Mouse (Mus musculus) heart, postnatal 14 days (tissue): ENCODE data around the gene Gm44579. TPM values are rescaled to one million over a fixed set of nuclear protein-coding genes. Genes with fewer than 3 reads are reported as not detected.

Source experiments
- DNase-seq, 2 experiments: peaks; one replicate each; pipeline ENCODE4 v3.0.0; 2021 to 2022
- intact Hi-C: fragments of 180-260 bp; cut with DNase I; formaldehyde crosslinking; loops from one replicate; pipeline ENCODE4 v1.15.1; 2025
- long read RNA-seq, 2 experiments: library from polyadenylated mRNA; stranded (forward); transcript quantifications; one replicate each; pipeline ENCODE4 v2.0.0; 2021
- total RNA-seq, 2 experiments: library from RNA; stranded (reverse); gene quantifications; 2 replicates each; pipeline ENCODE4 v1.2.3; 2021

Gm44579 gene
- total RNA-seq, result not detected
- long read RNA-seq, experiment 1, result 0 reads
- long read RNA-seq, experiment 2, result 0 reads

DNA sequence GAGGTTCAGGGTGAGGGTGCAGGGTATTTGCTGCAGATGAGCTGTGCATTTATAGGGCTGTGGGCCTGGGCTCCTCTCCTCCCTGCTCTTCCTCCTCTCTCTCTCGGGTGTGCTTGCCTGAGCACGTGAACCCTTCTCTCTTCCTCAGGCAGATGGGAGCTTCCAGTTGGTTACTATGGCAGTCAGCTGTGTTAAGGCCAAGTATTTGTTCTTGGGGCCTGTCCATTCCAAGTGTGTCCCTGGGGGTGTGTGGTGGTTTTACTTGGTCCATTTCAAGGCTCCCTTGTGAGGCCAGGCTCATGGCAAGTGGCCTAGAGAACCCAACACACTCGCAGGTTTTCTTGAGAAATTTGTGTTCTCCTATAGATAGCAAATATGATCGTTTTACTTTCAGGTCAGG, at the start of gene Gm44579, which contains the start of gene Olfr287:
Gene Gm44579 (minus strand): TSS at position 101 of the 400 bp plus-strand sequence.
Gene Olfr287 (minus strand): TSS at position 180 of the 400 bp plus-strand sequence.
- intact Hi-C loops, result no loop called here
- no peak for DNase-seq

DNA sequence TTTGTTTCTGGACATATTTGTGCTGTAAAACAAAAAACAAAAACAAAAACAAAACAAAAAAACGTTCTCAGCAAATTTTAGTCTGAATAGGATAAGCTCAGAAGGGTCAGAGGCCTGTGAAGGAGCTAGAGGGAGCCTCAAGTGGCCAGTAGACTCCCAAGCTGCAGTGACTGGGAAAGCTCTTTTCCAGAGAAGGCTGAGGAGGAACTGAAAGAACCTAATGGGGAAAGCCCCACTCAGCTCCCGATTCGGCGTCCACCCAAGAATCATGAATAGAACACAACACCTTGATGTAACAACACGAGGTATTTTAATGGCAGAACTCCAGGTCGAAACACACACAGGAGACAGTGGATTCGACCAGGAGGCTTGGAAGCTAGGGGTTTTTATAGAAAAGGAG, 37.0 kb upstream of the Gm44579 start:
- intact Hi-C loops, result no loop called here
- no peak for DNase-seq

DNA sequence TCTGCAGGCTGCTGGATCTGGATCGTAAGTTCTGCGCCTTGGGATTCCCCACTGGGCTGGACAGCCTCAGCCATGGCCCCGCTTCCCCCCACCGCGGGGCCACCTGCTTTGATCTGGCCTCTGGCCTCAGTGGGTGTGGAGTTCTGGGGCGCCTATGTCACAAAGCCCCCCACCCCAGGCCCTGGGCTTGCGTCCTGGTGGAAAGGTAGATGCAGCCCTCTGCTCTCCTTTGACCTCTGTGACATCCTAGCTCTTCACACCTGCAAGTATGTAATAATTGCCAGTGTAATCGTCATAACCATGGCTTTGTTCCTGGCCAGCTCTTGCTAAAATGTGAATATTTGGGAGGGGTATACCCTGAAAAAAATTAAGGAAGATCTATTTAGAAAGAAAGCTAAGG, 36.4 kb upstream of the Gm44579 start, which contains the start of gene H1fnt:
Gene H1fnt (minus strand): TSS at position 101 of the 400 bp plus-strand sequence.
- intact Hi-C loops, result no loop called here
- DNase-seq, result no peak

DNA sequence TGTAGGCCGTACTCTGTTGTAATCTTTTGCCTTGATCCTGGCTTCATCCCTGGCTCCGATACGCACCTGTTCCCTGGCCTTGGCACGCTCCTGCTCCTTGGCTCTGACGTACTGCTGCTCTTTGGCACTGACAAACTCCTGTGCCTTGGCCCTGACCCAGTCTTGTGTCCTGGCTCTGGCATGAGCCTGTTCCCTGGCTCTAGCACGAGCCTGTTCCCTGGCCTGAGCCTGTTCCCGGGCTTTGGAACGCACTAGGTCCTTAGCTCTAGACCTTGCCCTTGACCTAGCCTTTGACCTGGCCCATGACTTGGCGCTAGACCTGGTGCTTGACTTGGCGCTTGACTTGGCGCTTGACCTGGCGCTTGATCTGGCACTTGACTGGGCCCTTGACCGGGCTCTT, 35.5 kb upstream of the Gm44579 start:
- no peak for DNase-seq
- intact Hi-C loops, result no loop called here

DNA sequence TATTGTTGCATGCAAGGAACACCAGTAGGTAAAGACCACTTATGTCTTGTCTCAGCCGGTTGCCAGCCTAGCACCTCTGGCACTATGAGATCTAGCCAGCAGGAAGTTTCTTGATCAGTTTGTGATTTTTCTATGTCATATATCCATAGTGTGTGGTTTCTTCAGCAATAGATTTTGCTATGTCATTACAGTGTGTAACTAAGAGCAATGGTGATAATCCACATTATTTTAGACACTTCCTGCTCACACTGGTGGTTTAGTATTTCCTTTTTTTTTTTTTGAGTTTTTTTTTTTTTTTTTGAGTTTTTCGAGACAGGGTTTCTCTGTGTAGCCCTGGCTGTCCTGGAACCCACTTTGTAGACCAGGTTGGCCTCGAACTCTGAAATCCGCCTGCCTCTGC, 14.7 kb upstream of the Gm44579 start:
- no peak for DNase-seq
- intact Hi-C loops, result no loop called here

DNA sequence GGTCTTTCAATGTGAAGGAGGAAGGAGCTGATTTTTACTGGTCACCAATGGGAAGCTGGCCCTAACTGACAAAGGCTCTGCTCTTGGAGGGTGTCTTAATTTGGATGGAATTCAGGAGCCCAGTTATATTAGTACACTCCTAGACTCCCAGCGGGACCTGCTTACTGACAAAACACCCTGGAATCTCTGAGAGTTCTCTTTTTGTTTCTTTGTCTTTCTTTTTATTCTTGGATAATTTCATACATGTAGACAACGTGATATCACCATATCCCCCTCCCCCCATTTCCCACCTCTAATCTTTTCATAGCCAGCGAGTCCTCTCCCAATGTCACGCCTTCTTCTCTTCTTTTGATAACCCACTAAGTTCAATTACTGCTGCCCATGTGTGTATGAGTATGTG, 13.6 kb upstream of the Gm44579 start, which contains the start of gene Olfr286:
Gene Olfr286 (minus strand): TSS at position 101 of the 400 bp plus-strand sequence.
- intact Hi-C loops, result no loop called here
- DNase-seq, result no peak

DNA sequence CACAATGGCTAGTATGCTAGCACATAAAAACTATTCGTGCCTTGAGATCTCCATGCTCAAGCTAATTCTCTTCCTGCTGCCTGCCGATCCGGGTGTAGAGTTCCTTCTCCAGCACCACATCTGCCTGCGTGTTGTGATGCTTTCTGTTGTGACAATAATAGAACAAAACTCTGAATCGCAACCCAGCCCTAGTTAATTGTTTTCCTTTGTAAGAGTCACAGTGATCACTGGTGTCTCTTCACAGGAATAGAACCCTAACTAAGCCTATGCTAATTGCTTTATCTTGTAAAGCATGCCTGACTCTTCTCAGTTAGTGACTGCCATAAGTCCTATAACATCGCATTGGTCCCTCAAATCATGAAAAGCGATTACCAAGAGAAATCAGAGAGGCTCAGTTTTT, 5.3 kb upstream of the Gm44579 start:
- intact Hi-C loops, result loop anchor here (1.0 kb wide), 1 partner anchor 24 kb away; no protein-coding TSS in a partner anchor
- DNase-seq, result no peak

DNA sequence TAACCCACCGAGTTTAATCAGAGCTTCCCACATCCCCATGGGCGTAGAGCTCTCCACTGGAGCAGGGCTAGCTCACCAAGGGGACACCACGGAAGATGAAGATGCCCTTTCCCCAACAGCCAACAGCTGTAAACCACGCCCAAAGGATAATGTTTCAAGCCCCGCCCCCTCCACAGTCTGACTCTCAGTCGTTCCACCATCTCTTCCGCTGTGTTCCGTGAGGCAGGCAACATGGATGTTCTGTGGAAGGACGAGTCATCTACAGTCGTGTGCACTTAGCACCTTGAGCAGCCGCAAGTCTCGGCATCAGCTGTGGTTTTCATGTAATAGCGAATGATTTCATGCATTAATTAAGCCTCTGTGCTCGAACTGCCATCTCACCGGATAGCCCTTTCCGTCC, 4.8 kb upstream of the Gm44579 start:
- no peak for DNase-seq
- intact Hi-C loops, result loop anchor here (1.0 kb wide), 1 partner anchor 23 kb away; no protein-coding TSS in a partner anchor

DNA sequence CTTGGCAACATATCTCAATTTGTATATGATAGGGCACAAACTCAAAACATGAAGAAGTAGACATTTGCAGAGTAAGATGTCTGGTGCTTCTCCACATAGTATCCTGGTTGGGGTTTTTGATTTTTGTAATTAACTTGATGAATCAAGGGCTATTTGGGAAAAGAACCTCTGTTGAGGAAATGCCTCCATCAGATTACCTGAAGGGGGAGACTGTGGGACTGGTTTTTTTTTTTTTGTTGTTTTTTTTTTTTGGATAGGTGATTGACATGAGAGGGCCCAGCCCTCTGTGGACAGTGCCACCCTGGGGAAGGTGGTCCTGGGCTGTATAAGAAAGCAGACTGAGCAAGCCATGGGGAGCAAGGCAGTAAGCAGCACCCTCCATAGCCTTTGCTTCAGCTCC, 1.6 kb upstream of the Gm44579 start:
- DNase-seq, result no peak
- intact Hi-C loops, result no loop called here

DNA sequence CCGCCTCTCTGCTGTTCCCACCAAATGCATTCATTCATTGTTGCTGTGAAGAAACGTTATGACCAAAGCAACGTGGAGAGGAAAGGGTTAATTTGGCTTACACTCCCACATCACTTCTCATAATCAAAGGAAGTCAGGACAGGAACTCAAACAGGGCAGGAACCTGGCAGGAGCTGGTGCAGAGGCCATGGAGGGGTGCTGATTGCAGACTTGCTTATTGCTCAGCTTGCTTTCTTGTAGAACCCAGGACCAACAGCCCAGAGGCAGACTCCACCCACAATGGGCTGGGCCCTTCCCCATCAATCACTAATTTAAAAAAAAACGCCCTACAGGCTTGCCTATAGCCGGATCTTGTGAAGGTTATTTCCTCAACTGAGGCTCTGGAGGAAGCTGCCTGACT, 6.6 kb downstream of the Gm44579 start:
- intact Hi-C loops, result no loop called here
- no peak for DNase-seq

DNA sequence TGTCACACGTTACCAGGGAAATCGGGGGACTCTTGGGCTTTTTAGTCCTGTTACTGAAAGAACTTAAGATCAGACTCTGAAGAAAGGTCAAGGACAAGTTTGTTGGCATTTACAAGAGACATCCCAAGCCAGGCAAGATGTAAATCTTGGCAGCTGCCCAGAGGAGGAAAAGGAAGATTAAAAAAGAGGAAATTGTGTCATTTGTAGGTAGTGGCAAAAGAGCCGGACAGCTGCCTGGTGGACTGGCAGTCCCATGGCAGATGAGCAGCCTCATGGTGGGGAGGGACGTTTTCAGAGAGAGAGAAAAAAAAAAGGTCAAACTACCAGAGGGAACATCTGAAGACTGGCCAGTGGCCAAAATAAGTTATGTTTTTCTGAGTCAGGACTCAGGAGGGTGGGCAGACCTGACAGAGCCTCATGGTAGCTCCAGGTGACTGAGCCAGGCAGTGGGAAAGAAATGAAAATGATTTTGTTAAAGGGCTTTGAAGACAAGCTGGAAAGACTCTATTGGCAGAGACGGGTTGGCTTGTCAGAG, 7.4 kb downstream of the Gm44579 start:
- intact Hi-C loops, result no loop called here
- DNase-seq, result no peak

DNA sequence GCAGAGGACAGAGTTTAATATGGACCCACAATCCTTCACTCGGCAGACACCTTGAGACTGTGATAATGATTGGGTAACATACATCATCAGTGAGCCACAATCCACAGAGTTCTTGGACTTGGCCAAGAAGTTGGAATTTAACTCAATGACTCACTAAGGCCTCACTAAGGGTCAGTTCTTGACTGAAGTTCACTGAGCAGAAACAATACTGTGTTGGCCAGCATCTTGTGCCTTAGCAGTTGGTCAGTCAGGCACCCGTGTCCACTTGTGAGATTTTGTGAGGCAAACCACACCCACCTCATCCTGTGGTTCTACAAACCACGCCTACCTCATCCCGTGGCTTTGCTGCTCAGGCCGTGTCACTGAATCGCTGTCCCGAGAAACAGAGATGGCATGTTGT, 11.1 kb downstream of the Gm44579 start:
- no peak for DNase-seq
- intact Hi-C loops, result no loop called here

DNA sequence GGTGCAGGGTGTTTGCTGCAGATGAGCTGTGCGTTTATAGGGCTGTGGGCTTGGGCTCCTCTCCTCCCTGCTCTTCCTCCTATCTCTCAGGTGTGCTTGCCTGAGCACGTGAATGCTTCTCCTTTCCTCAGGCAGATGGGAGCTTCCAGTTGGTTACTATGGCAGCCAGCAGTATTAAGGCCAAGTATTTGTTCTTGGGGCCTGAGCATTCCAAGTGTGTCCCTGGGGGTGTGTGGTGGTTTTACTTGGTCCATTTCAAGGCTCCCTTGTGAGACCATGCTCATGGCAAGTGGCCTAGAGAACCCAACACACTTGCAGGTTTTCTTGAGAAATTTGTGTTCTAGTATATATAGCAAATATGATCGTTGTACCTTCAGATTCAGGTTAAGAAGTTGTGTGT, 25.3 kb downstream of the Gm44579 start, which contains the start of gene Olfr288:
Gene Olfr288 (minus strand): TSS at position 101 of the 400 bp plus-strand sequence.
- intact Hi-C loops, result no loop called here
- no peak for DNase-seq

DNA sequence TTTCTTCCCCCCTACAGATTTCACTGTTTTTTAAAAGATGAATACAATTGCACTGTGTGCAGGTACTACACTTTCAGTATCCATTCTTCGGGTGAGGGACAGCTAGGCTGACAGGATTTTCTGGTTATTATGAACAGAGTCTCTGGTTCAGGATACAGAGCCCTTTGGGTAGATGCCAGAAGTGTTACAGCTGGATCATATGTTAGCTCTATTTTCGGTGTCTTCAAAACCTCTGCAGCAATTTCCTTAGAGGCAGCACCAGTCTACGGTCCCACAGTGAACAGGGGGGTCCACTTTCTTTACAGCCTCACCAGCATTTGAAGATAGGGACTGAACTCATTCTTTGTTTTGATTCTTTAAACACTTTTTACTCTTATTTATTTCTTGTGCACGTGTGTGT, 36.3 kb downstream of the Gm44579 start:
- intact Hi-C loops, result loop anchor here (5.0 to 10.0 kb wide), 2 partner anchors 290 to 318 kb away; no protein-coding TSS in a partner anchor
- DNase-seq, result no peak

DNA sequence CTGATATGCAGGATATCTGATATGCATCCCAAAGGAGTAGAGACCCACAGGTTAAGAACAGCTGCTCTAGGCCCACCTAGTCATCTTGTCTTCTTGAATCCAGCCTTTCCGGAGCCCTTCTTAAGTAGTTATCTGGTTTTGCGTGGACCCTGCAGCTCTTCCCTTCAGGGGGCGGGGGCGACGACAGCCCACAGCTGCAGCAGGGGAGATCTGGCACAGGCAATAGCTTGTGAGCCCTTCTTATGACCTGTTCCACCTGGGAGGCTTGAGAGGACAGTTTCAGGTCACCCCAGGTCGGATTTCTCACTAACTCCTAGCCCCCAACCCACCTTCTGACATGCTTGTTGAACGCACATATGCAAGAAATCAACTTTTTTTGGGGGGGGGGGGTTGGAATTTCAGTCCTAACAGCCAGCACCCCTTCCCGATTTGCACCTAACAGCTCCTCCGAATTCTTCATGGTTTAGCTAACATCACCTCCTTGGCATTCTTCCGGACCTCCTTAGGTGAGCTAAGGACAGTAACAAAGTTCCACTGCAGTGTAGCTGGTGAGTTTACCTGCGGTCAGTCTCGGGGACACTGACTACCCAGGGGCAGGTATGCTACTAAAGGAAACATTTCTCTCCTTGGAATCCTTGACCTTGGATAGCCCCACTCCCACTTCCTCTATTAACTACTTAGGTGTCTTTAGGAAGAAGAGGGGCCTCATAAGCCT, 38.8 kb downstream of the Gm44579 start:
- intact Hi-C loops, result loop anchor here (2.0 to 10.0 kb wide), 3 partner anchors 209 to 320 kb away; no protein-coding TSS in a partner anchor
- no peak for DNase-seq

DNA sequence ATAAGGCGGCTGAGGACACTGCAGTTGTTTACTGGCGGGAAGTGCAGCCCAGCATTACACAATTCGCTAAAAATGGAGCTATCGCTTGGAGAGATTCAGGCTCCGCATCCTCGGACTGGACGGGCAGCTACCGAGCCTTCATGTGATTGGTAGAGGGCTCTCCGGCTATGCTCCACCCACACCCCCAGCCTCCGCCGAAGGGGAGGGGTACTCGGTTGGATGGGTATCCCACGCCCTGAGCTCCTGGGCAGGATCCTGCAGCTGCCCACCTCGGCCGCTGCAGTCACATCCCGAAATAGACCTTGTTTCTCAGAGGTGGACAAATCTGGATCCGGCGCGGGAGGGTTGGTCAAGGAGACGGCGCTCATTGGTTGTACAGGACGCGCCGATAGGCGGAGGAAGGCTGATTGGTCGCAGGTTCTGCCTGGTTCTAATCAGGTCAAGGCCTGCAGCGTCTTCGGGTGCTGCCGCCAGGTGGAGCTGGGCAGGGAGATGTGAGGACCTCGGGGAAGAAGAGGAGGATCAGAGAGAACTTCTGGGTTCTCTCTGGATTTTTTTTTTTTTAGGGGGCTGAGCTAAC, 39.6 kb downstream of the Gm44579 start:
- intact Hi-C loops, result loop anchor here (2.0 to 10.0 kb wide), 3 partner anchors 210 to 321 kb away; no protein-coding TSS in a partner anchor
- DNase-seq, result peak; percentile 91 to 95

DNA sequence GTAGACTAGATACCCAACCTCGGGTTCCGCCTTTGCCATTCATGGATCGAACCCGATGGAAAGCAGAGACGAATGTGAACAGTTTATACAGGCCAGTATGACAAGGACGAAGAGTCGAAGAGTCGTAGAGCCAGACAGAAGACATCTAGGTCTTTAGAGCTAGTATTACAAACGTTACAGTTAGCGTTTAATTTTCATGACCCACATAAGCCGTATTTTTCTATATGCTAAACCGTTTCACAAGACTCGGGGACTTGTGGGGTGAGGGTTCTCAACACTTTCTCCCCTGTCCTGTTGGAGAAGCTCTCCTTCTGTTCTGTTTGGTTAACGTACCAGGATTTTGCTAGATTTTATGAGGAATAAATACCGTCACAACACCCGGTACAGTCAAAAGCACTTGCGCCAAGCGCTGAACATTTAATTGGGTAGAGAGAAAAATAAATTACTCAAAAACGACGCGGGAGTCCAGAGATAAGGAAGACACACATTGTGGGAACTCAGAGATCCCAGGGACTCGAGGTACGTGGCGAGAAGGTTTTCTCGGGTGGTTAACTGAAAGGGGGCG, 40.1 kb downstream of the Gm44579 start:
- intact Hi-C loops, result loop anchor here (2.0 to 10.0 kb wide), 3 partner anchors 210 to 322 kb away; no protein-coding TSS in a partner anchor
- DNase-seq, result no peak

DNA sequence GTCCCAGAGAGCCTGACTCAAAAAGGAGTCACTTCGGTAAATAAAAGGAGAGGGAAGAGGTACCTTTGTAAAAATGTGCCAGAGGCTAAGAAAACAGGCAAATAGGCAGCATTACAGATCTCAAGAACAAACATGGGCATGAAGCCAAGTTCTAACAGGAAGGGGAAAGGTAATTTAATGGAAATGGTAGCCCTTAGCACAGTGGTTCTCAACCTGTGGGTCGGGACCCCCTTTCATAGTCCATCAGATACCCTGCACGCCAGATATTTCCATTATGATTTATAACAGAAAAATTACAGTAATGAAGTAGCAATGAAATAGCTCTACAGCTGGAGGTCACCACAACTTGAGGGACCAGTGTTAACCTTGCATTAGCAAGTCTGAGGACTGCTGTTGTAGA, 43.5 kb downstream of the Gm44579 start:
- DNase-seq, result no peak
- intact Hi-C loops, result no loop called here

DNA sequence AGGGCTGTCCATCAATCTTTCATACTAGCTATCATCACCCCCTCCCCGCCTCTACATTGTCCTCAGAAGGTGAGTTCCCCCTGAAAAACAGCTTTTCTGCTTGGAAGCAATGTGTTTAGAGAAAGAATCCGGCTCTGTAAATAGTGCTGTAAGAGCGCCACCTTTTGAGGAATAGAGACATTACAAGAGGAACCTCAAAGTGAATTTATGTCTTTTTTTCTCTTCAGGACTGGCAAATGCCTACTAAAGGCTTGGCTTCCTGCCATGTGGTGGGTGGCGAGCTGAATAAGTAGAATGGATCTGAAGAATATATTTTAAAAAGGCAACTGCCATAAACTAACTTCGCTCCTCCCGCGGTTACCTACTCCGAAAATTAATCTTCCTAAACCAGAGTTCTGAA, 47.0 kb downstream of the Gm44579 start:
- DNase-seq, result no peak
- intact Hi-C loops, result loop anchor here (2.0 to 5.0 kb wide), 2 partner anchors 81 to 212 kb away; partner anchors contain the start of genes Pfkm, Senp1 and Tmem106c

DNA sequence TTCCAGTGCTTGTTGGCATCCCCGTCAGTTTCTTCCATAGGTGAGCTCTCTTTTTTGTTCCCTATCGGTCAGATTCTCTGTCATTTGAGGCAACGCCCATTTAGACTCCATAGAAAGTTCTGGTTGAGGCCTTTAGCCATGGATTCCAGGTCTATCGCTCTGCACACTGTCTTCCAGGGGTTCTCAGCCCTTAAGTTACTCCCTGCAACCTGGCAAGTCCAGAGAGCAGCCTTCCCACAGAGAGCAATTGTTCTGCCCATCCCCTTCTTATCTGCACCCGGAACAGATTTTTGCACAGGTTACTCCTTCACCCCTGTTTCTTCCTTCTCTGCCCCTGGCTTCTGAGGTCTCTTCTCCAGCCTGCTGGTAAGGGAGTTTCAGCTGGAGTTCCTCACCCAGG, 48.7 kb downstream of the Gm44579 start:
- intact Hi-C loops, result loop anchor here (2.0 to 5.0 kb wide), 2 partner anchors 79 to 210 kb away; partner anchors contain the start of genes Pfkm, Senp1 and Tmem106c
- no peak for DNase-seq

DNA sequence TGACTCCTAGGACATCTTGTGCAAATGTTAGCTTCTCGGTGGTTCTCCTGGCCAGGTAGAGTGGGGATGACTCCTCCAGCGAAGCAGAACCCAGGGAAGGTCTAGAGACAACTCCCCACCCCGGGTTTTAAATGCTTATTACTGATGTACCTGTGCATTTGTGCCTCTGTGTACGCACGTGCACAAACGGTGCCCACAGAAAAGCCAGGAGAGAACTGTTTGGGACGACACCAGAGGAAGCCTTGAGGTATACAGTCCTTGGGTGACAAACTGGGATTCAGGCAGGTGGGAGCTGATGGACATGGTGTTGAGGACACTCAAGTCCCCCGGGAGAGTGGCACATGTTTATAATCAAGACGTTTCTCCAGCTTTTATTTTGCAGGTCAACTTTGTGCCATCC, 49.9 kb downstream of the Gm44579 start:
- no peak for DNase-seq
- intact Hi-C loops, result loop anchor here (5.0 kb wide), 1 partner anchor 209 kb away; the partner anchor contains the start of gene Tmem106c
